Mouse (Mus musculus): Measurements from ENCODE around the gene Wdr83os.
A peak's percentile ranks its signal among the peaks of the same experiment; 100 is the strongest.
"Not testable (repeated sequence)": the region's sequence is repeated elsewhere in the genome, so short reads cannot be mapped to it uniquely, and the experiment has no call there.

The Wdr83os gene

DNA sequence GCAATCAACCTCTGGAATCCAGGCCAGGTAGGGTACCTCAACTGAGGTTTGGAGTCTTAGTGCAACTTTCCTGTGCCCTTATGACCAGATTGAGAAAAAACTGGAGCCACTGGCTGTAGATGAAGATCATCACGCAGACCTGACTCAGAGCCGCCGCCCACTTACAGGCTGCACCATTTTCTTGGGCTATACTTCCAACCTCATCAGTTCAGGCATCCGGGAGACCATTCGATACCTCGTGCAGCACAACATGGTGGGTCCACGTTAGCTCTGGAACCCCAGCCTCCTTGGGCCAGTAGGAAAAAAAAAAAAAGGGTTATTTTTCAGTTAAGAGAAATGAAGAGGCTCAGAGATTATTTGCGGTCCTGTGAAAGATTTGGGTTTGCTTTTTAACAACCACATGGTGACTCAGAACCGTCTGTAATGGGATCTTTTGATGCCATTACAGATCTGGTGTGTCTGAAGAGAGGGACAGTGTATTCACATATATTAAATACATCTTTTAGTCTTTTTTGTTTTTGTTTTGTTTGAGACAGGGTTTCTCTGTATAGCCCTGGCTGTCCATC is 8.1 kb upstream of the Wdr83os start:
- peak; percentile 47 for DNase-seq (ENCODE audit: low read depth, low spot score)

DNA sequence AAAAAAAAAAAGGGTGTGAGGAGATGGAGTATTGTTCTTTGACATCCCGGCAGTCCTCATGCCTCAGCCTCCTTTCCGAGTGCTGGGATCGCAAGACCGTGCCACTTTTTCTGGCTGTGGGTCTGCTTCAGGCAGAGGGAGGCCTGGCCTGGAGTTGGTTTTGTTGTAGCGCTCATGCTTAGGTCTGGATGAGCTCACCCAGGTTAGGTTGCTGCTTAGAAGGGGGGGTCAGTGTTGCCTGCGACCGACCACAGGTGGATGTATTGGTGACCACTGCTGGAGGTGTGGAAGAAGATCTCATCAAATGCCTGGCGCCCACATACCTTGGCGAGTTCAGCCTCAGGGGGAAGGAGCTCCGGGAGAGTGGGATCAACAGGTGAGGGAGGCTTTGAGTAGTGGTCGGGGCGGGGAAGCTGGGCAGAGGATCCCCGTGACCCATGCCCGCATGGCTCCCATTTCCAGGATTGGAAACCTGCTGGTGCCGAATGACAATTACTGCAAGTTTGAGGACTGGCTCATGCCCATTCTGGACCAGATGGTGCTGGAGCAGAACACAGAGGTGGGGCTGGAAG is 7.4 kb upstream of the Wdr83os start:
- no peak for DNase-seq (ENCODE audit: low read depth, low spot score)

DNA sequence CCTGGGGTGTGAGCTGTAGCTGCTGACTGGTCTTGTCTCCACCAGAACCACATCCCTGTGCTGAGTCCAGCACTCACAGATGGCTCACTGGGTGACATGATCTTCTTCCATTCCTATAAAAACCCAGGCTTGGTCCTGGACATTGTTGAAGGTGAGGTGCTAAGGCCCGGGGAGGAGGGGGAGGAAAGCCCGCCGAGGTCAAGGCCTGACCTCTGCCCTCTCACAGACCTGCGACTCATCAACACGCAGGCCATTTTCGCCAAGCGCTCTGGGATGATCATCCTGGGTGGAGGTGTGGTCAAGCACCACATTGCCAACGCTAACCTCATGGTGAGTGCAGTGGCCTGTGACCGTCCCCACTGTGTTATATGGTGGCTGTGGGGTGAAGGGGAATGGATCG is 6.4 kb upstream of the Wdr83os start:
- DNase-seq (ENCODE audit: low read depth, low spot score): no peak

- DNase-seq (ENCODE audit: low read depth, low spot score): no peak
These were observed 5.9 kb upstream of the Wdr83os start for GRCm38 (mm10) chr8:85074617-85075016.

GRCm38 (mm10) chr8:85076001-85076400 is 4.5 kb upstream of the Wdr83os start:
- peak; percentile 43 for DNase-seq (ENCODE audit: low read depth, low spot score)

GRCm38 (mm10) chr8:85076993-85077392 is 3.5 kb upstream of the Wdr83os start:
- DNase-seq (ENCODE audit: low read depth, low spot score): peak; percentile 95

GRCm38 (mm10) chr8:85080214-85080531 is 367 bp upstream of the Wdr83os start:
- DNase-seq (ENCODE audit: low read depth, low spot score): no peak

GRCm38 (mm10) chr8:85081216-85081555 is 646 bp downstream of the Wdr83os start, which contains the start of gene Wdr83:
Gene Wdr83 (minus strand): TSS chr8:85081306.
- no peak for DNase-seq (ENCODE audit: low read depth, low spot score)

- DNase-seq (ENCODE audit: low read depth, low spot score): not testable (repeated sequence)
These were observed 1.6 kb downstream of the Wdr83os start for GRCm38 (mm10) chr8:85082169-85082568.

GRCm38 (mm10) chr8:85083108-85083813 is 2.7 kb downstream of the Wdr83os start, which contains the start of gene Man2b1:
Gene Man2b1 (plus strand): TSS chr8:85083270.
- DNase-seq (ENCODE audit: low read depth, low spot score): peak; percentile 96

- no peak for DNase-seq (ENCODE audit: low read depth, low spot score)
These were observed 4.1 kb downstream of the Wdr83os start for GRCm38 (mm10) chr8:85084633-85085032.

DNA sequence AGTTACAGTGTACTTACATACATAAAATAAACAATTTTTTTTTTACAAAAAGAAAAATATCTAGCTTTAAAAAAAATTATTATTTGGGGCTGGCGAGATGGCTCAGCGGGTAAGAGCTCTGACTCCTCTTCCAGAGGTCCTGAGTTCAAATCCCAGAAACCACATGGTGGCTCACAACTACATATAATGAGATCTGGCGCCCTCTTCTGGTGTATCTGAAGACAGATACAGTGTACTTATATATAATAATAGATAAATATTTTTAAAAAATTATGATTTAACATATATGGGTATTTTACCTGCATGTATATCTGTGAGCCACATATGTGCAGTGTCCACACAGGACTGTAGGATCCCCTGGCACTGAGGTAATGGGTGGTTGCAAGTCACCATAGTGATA is 5.7 kb downstream of the Wdr83os start:
- no peak for DNase-seq (ENCODE audit: low read depth, low spot score)

GRCm38 (mm10) chr8:85088771-85089170 is 8.2 kb downstream of the Wdr83os start:
- DNase-seq (ENCODE audit: low read depth, low spot score): no peak

DNA sequence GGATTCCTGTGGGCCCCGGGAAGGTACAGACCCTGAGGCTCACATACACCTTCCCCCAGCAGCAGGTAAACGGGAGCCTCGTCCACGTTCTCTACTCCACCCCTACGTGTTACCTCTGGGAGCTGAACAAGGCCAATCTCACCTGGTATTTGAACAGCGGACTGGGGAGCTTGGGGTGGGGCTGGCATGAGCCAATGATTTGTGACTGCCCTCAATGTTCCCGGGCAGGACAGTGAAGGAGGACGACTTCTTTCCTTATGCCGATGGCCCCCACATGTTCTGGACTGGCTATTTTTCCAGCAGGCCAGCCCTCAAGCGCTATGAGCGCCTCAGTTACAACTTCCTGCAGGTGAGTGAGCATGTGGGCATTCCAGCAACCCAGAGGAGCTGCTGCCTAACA is 10.3 kb downstream of the Wdr83os start:
- DNase-seq (ENCODE audit: low read depth, low spot score): no peak

DNA sequence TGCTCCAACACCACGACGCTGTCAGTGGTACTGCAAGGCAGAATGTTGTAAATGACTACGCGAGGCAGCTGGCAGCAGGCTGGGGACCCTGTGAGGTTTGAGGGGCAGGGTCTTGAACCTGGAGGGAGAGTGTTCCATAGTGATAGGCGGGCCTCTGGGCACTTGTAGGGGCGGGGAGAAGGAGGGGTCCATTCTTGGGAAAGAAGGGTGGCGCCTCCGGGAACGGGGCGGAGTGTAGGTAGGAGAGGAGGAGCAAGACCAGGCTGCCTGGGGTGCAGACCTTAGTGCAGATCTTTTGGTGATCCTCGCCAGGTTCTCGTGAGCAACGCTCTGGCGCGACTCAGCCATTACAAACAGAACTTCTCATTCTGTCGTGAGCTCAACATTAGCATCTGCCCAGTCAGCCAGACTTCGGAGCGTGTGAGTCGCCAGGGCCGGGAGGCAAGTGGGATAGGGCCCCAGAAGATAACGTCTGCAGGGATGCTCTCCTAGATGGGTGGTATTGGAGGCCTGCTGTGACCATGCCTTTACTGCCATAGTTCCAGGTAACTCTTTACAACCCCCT is 11.1 kb downstream of the Wdr83os start:
- DNase-seq (ENCODE audit: low read depth, low spot score): no peak

GRCm38 (mm10) chr8:85095051-85095450 is 14.5 kb downstream of the Wdr83os start:
- no peak for DNase-seq (ENCODE audit: low read depth, low spot score)

GRCm38 (mm10) chr8:85095566-85095965 is 15.0 kb downstream of the Wdr83os start:
- DNase-seq (ENCODE audit: low read depth, low spot score): no peak

DNA sequence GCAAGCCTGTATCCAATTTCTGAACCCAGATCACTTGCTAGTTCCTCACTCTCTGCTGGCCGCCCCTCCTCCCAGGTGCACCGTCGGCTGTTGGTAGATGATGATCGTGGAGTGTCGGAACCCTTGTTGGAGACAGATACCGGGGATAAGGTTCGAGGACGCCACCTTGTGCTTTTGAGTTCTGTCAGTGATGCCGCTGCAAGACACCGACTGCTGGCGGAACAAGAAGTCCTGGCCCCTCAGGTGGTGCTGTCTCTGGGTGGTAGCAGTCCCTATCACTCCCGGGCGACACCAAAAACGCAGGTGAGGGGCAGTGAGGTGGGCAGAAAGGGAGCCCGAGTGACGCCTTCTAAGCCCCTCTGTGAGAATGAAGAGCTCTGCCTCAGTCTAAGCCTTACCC is 15.7 kb downstream of the Wdr83os start:
- no peak for DNase-seq (ENCODE audit: low read depth, low spot score)

DNA sequence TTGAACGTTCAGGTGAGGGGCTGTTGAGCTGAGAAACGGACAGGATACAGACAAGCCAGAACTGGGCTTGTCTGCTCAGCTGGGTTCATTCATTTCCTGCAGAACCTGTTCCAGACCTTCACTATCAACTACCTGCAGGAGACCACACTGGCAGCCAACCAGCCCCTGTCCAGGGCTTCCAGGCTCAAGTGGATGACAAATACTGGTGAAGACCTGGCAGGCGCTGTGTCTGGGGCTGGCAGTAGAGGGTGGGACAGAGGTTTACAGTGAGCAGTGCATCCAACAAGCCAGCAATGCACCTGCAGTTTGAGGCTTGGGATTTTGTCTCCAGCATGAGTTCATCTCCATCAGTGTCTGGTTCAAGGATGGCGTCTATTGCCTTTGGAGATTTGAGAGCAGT is 16.3 kb downstream of the Wdr83os start:
- DNase-seq (ENCODE audit: low read depth, low spot score): no peak

- DNase-seq (ENCODE audit: low read depth, low spot score): no peak
These were observed 19.6 kb downstream of the Wdr83os start for GRCm38 (mm10) chr8:85100076-85100665.

DNA sequence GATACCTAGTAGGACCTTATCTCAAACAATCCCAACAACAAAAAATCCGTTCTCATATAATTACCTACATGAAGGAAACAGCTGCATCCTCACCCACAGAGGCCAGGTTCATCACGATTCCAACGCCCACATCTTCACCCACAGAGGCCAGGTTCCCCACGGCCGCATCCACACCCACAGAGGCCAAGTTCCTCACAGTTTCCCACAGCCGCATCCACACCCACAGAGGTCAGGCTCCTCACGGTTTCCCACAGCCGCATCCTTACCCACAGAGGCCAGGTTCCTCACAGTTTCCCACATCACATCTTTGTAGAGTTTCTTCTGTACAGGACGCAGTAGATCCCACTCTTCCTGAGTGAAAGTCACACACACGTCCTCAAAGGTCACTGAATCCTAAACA is 32.7 kb downstream of the Wdr83os start:
- no peak for DNase-seq (ENCODE audit: low read depth, low spot score)

- DNase-seq (ENCODE audit: low read depth, low spot score): no peak
These were observed 35.0 kb downstream of the Wdr83os start for GRCm38 (mm10) chr8:85115501-85115900.

DNA sequence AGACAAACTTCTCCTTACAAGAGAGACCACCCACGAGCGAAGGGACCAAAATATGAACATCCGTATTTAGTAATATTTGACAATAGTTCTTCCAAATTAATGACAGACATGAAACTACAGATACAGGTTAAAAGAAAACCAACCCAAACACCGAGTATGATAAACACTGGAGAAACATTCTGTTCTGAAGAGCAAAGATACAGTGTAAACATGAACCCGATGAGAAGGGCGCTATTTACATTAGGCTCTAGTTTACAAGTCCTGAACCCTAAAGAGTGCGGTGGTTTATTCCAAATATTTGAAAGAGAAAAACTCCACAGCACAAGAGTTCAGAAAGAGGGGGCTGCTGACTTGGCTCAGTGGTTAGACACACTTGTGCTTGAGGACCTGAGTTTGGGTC is 36.4 kb downstream of the Wdr83os start:
- DNase-seq (ENCODE audit: low read depth, low spot score): no peak
